Mouse (Mus musculus) midbrain, embryonic 11.5 days (tissue): Measurements from ENCODE around the gene Hsdl2. TPM values are rescaled to one million over a fixed set of nuclear protein-coding genes. Genes with fewer than 3 reads are reported as not detected.
A peak's percentile ranks its signal among the peaks of the same experiment; 100 is the strongest.
"Not testable (repeated sequence)": the region's sequence is repeated elsewhere in the genome, so short reads cannot be mapped to it uniquely, and the experiment has no call there.

Experiments
- ATAC-seq: fragments of 200-750 bp; cut with Nextera tagmentation; 2 replicates; pipeline ENCODE4 v1.8.0; 2017; ENCODE audit warnings: moderate TSS enrichment, moderate library complexity; ENCODE audit not compliant: low FRiP score
- DNase-seq: peaks from one replicate; pipeline ENCODE4 v3.0.0; 2015; ENCODE audit warnings: low spot score; ENCODE audit errors: missing footprints
- H3K27ac ChIP-seq: fragments of 300-500 bp; sonication (generic); 2 replicates; pipeline ENCODE4 v1.5.1; 2014; ENCODE audit warnings: low read depth, low read length
- H3K27me3 ChIP-seq: fragments of 300-500 bp; sonication (generic); 2 replicates; pipeline ENCODE4 v1.6.1; 2014; ENCODE audit warnings: mild to moderate bottlenecking, low read length, moderate library complexity, mixed read lengths; ENCODE audit not compliant: control insufficient read depth, insufficient read depth
- H3K36me3 ChIP-seq: fragments of 300-500 bp; sonication (generic); 2 replicates; pipeline ENCODE4 v1.6.1; 2014; ENCODE audit warnings: mild to moderate bottlenecking, low read length, moderate library complexity, mixed read lengths; ENCODE audit not compliant: control insufficient read depth, insufficient read depth
- H3K4me1 ChIP-seq: fragments of 300-500 bp; sonication (generic); 2 replicates; pipeline ENCODE4 v1.6.1; 2014; ENCODE audit warnings: low read length; ENCODE audit not compliant: control insufficient read depth, insufficient read depth
- H3K4me2 ChIP-seq: fragments of 300-500 bp; sonication (generic); 2 replicates; pipeline ENCODE4 v1.6.1; 2014; ENCODE audit warnings: mild to moderate bottlenecking, moderate library complexity
- H3K4me3 ChIP-seq: fragments of 300-500 bp; sonication (generic); 2 replicates; pipeline ENCODE4 v1.5.1; 2014; ENCODE audit warnings: low read depth, low read length
- H3K9ac ChIP-seq: fragments of 300-500 bp; sonication (generic); 2 replicates; pipeline ENCODE4 v1.6.1; 2014; ENCODE audit warnings: low read length
- H3K9me3 ChIP-seq: fragments of 300-500 bp; sonication (generic); 2 replicates; pipeline ENCODE4 v1.6.1; 2016; ENCODE audit warnings: low read length; ENCODE audit not compliant: control insufficient read depth
- WGBS: fragments of 180-500 bp; shearing (Covaris S2); extraction: QIAGEN DNeasy Blood & Tissue Kit; methylation state at CpG from one replicate; pipeline ENCODE4 v1.1.7; 2014; 5-methylcytosine and 5-hydroxymethylcytosine counted together
- polyA plus RNA-seq: library from polyadenylated mRNA; unstranded; fragments of >200 nt; fragmentation: Nextera tagmentation; extraction: Ambion mirVana; gene quantifications from 2 replicates; pipeline ENCODE4 v1.2.1, GENCODE M21; 2014

Gene Hsdl2
- polyA plus RNA-seq, 1 experiment from 2014 or later, result 30.6 TPM

- WGBS, result 96% methylated on average over 4 of the region's 4 CpGs
- H3K27ac ChIP-seq, H3K9me3 ChIP-seq, H3K36me3 ChIP-seq, H3K27me3 ChIP-seq, H3K4me3 ChIP-seq, ATAC-seq, H3K4me1 ChIP-seq, DNase-seq, H3K4me2 ChIP-seq, H3K9ac ChIP-seq: not testable (repeated sequence)
Measured at GRCm38 (mm10) chr4:59557343-59557742, 24.0 kb upstream of the Hsdl2 start.

- H3K9ac ChIP-seq, result no peak overlapping the region
- DNase-seq, result peak; percentile 64
- no peaks in the 10 kb centered on the region for H3K9me3 ChIP-seq
- H3K4me3 ChIP-seq, result no peak overlapping the region
- WGBS, result 73% methylated on average over 6 of the region's 6 CpGs
- H3K36me3 ChIP-seq, result no peaks in the 10 kb centered on the region
- H3K27me3 ChIP-seq, result no peaks in the 10 kb centered on the region
- H3K4me1 ChIP-seq, result no peaks in the 10 kb centered on the region
- H3K27ac ChIP-seq, result no peak overlapping the region
- H3K4me2 ChIP-seq, result no peak overlapping the region
- ATAC-seq, result no peak
Measured at GRCm38 (mm10) chr4:59558096-59558720, 23.2 kb upstream of the Hsdl2 start.

DNA sequence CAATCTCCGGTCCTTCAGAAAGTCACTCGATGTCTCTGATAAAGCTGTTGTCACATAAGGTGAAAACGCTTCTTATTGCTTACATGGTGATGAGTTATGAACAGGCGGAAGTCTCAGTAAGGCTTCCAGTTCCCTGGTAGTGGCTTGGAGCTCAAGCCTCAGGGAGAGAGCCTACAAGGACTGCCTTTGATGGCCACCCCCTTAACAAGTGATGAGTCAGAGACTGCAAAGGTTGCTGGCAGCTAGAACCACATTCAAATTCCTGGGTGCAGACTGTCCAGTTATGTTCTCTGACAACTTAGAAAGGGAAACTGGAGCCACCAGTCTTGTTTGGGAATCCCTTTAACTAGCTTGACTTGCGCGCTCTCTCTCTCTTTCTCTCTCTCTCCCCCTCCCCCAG is 21.2 kb upstream of the Hsdl2 start:
- Histone ChIP-seq H3K27ac (no peak overlapping the region), H3K9me3 (no peaks in the 10 kb centered on the region), H3K4me3 (no peak overlapping the region), H3K27me3 (no peaks in the 10 kb centered on the region), H3K9ac (no peak overlapping the region), H3K4me1 (no peaks in the 10 kb centered on the region), H3K36me3 (no peaks in the 10 kb centered on the region), H3K4me2 (no peak overlapping the region)
- WGBS, result 95% methylated on average over 6 of the region's 6 CpGs
- ATAC-seq, result no peak
- peak; percentile 6 for DNase-seq

DNA sequence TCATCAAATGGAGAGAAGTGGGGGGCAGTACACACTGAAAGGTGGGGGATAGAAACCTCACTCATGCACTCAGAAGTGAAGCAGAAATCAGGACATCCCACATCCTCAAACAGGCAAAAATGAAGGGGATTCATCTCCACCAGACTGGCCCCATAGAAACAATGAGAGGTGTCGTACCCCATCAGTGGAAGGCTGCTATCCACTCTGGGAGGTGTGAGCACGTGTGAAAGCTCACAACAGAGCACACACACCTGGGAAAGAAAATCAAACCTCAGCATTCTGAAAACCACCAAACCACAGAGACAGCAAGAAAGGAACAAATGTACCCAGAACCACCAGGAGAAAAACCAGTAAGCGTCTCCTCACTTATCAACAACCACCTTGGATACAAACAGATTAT is 17.2 kb upstream of the Hsdl2 start:
- no peaks in the 10 kb centered on the region for H3K27me3 ChIP-seq
- no peak overlapping the region for H3K27ac ChIP-seq
- DNase-seq, result no peak
- no peak overlapping the region for H3K9ac ChIP-seq
- no peak for ATAC-seq
- no peaks in the 10 kb centered on the region for H3K36me3 ChIP-seq
- H3K4me1 ChIP-seq, result no peaks in the 10 kb centered on the region
- no peaks in the 10 kb centered on the region for H3K9me3 ChIP-seq
- WGBS, result 88% methylated on average over 3 of the region's 3 CpGs
- H3K4me3 ChIP-seq, result no peak overlapping the region
- H3K4me2 ChIP-seq, result no peak overlapping the region

GRCm38 (mm10) chr4:59565571-59566188 is 15.7 kb upstream of the Hsdl2 start:
- Histone ChIP-seq H3K27me3 (no peaks in the 10 kb centered on the region), H3K4me2 (no peak overlapping the region), H3K4me1 (no peaks in the 10 kb centered on the region), H3K36me3 (no peaks in the 10 kb centered on the region), H3K9ac (no peak overlapping the region), H3K4me3 (no peak overlapping the region), H3K27ac (no peak overlapping the region), H3K9me3 (no peaks in the 10 kb centered on the region)
- DNase-seq, result peak; percentile 35
- no peak for ATAC-seq
- 85% methylated on average over 8 of the region's 8 CpGs for WGBS

- H3K27ac ChIP-seq, result no peak overlapping the region
- no peaks in the 10 kb centered on the region for H3K9me3 ChIP-seq
- H3K4me3 ChIP-seq, result no peak overlapping the region
- no peaks in the 10 kb centered on the region for H3K27me3 ChIP-seq
- DNase-seq (peak; percentile 77), ATAC-seq (no peak)
- no peaks in the 10 kb centered on the region for H3K4me1 ChIP-seq
- 80% methylated on average over 6 of the region's 6 CpGs for WGBS
- no peaks in the 10 kb centered on the region for H3K36me3 ChIP-seq
- no peak overlapping the region for H3K4me2 ChIP-seq
- H3K9ac ChIP-seq, result no peak overlapping the region
Measured at GRCm38 (mm10) chr4:59567576-59568260, 13.6 kb upstream of the Hsdl2 start.

GRCm38 (mm10) chr4:59569538-59569937 is 11.8 kb upstream of the Hsdl2 start:
- 10% methylated on average over 7 of the region's 7 CpGs for WGBS
- H3K27me3 ChIP-seq, result no peaks in the 10 kb centered on the region
- ATAC-seq, result peak; percentile 33; the same call in 1 of the 2 replicates

DNA sequence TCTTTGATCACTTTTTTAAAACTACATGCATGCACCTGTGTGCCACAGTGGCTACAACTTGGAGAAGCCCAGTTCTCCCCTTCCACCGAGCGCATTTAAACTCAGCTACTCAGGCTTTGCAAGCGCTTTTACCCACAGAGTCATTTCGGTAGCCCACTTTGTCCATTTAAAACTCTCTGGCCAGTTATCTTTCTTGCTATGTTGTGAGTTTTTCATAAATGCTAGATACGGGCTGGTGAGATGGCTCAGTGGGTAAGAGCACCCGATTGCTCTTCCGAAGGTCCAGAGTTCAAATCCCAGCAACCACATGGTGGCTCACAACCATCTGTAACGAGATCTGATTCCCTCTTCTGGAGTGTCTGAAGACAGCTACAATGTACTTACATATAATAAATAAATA is 10.8 kb upstream of the Hsdl2 start:
- H3K9ac ChIP-seq, H3K9me3 ChIP-seq, H3K27ac ChIP-seq, ATAC-seq, H3K4me1 ChIP-seq, H3K4me2 ChIP-seq, H3K36me3 ChIP-seq, H3K27me3 ChIP-seq, H3K4me3 ChIP-seq: not testable (repeated sequence)
- 94% methylated on average over 7 of the region's 8 CpGs for WGBS
- DNase-seq, result peak; percentile 35

More at GRCm38 (mm10) chr4:59569538-59569937, 11.8 kb upstream of the Hsdl2 start:
- H3K27ac ChIP-seq, result no peak overlapping the region
- no peak overlapping the region for H3K4me2 ChIP-seq
- no peaks in the 10 kb centered on the region for H3K9me3 ChIP-seq
- no peak overlapping the region for H3K4me3 ChIP-seq
- H3K4me1 ChIP-seq, result no peaks in the 10 kb centered on the region
- H3K36me3 ChIP-seq, result no peaks in the 10 kb centered on the region
- DNase-seq, result peak; percentile 95
- H3K9ac ChIP-seq, result no peak overlapping the region

DNA sequence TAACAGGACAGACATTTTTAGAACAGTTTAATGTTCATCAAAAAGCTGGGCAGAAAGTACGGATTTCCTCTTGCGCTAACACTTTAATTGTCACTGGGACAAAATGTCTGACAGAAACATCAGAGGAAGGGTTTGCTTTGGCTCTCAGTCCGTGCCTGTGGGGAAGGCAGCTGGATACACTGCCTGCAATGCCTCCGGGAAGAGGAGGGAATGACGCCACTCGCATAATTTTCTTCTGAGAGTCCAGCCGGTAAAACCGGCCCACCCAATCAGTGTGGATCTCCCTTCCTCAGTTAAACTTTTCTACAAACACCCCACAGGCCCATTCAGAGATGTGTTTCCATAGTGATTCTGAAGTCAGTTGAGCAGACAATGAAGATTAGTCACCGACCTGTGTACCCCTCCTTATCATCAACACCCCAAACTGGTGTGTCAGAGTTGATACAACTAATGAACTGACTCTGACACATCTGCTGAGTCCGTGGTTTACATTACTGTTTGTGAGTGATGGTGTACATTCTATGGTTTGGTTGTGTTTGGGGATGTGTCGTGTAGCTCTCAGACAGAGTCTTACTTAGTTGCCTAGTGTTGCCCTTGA is 8.7 kb upstream of the Hsdl2 start:
- Histone ChIP-seq H3K27ac (no peak overlapping the region), H3K27me3 (no peaks in the 10 kb centered on the region)
- no peak for ATAC-seq

More for the DNA sequence above, 8.7 kb upstream of the Hsdl2 start:
- H3K36me3 ChIP-seq, result no peaks in the 10 kb centered on the region
- 77% methylated on average over 11 of the region's 11 CpGs for WGBS
- no peaks in the 10 kb centered on the region for H3K9me3 ChIP-seq
- no peak overlapping the region for H3K4me3 ChIP-seq
- H3K9ac ChIP-seq, result no peak overlapping the region
- H3K4me2 ChIP-seq, result no peak overlapping the region
- H3K4me1 ChIP-seq, result no peaks in the 10 kb centered on the region
- DNase-seq, result peak; percentile 73
